Mouse (Mus musculus): Measurements from ENCODE around the gene Lysmd4.

DNA sequence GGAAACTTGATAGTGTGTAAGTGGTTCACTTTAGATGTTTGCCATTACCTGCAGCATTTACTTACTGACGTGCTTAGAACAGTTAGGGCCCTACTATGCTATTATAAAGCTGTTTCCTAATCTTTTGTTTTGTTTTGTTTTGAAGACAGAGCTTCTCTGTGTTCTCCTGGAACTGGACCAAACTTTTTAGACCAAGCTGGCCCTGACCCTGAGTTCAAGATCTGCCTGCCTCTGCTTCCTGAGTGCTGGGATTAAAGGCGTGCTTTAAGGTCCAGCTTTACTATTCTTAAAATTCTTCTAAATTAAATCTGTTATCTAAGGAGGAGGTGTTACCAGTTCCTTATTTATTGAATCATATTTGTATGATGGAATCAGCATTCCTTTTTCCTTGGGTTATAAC lies 23.7 kb downstream of the Lysmd4 start:
- TF ChIP-seq CTCF (conservative IDR thresholded peaks at IDR 0.05; ENCODE audit: low read length) (no peak), POU5F1 (IDR thresholded peaks at IDR 0.05; ENCODE audit: borderline replicate concordance, low read length) (no peak), NANOG (IDR thresholded peaks at IDR 0.05; ENCODE audit: borderline replicate concordance, low read length) (no peak)

Measured in E14TG2a.4 (cell line).